Mouse (Mus musculus) spleen, postnatal 36 days (tissue): ENCODE results near the gene Nup155.

ENCODE experiments used
- DNase-seq, 2 experiments: peaks; one replicate each; pipeline ENCODE4 v3.0.0; 2022; ENCODE audit warnings: low spot score in 2 of 2, mixed read lengths in 1 of 2

Nup155 gene

GRCm38 (mm10) chr15:8190435-8190834 lies 81.4 kb downstream of the Nup155 start:
- DNase-seq = no peak

- DNase-seq = no peak
These were observed 91.2 kb downstream of the Nup155 start for GRCm38 (mm10) chr15:8200317-8200716.

GRCm38 (mm10) chr15:8208362-8208761 lies 99.3 kb downstream of the Nup155 start:
- DNase-seq = no peak
